Mouse (Mus musculus) forebrain, embryonic 15.5 days (tissue): ENCODE measurements around the gene Abhd16a. TPM values are rescaled to one million over a fixed set of nuclear protein-coding genes. Genes with fewer than 3 reads are reported as not detected.

Experiments used
- ATAC-seq: fragments of 200-750 bp; cut with Nextera tagmentation; replicated peaks from 2 replicates; pipeline ENCODE4 v1.8.0; 2017; ENCODE audit warnings: mild to moderate bottlenecking, moderate TSS enrichment, moderate library complexity
- H3K27ac ChIP-seq: fragments of 300-500 bp; sonication (generic); replicated peaks from 2 replicates; pipeline ENCODE4 v1.5.1; 2015; ENCODE audit warnings: mild to moderate bottlenecking, inconsistent platforms
- H3K27me3 ChIP-seq: fragments of 300-500 bp; sonication (generic); 2 replicates; pipeline ENCODE4 v1.6.1; 2015; ENCODE audit warnings: inconsistent platforms
- H3K36me3 ChIP-seq: fragments of 300-500 bp; sonication (generic); 2 replicates; pipeline ENCODE4 v1.6.1; 2015; ENCODE audit warnings: mild to moderate bottlenecking, inconsistent platforms
- H3K4me1 ChIP-seq: fragments of 300-500 bp; sonication (generic); 2 replicates; pipeline ENCODE4 v1.6.1; 2015; ENCODE audit warnings: inconsistent platforms
- H3K4me2 ChIP-seq: fragments of 300-500 bp; sonication (generic); replicated peaks from 2 replicates; pipeline ENCODE4 v1.6.1; 2015; ENCODE audit warnings: mild to moderate bottlenecking, inconsistent platforms
- H3K4me3 ChIP-seq: fragments of 300-500 bp; sonication (generic); 2 replicates; pipeline ENCODE4 v1.5.1; 2015; ENCODE audit warnings: mild to moderate bottlenecking, inconsistent platforms
- H3K9ac ChIP-seq: fragments of 300-500 bp; sonication (generic); replicated peaks from 2 replicates; pipeline ENCODE4 v1.6.1; 2015; ENCODE audit warnings: mild to moderate bottlenecking, inconsistent platforms
- H3K9me3 ChIP-seq: fragments of 300-500 bp; sonication (generic); 2 replicates; pipeline ENCODE4 v1.6.1; 2016; ENCODE audit warnings: inconsistent platforms
- WGBS: fragments of 180-500 bp; shearing (Covaris S2); methylation state at CpG from one replicate; pipeline ENCODE4 v1.1.7; 2015; ENCODE audit warnings: mixed read lengths; 5-methylcytosine and 5-hydroxymethylcytosine counted together
- polyA plus RNA-seq: library from polyadenylated mRNA; unstranded; fragments of >200 nt; fragmentation: Nextera tagmentation; extraction: Ambion mirVana; gene quantifications from 2 replicates; pipeline ENCODE4 v1.2.1, GENCODE M21; 2015

Abhd16a gene
- polyA plus RNA-seq, 1 experiment from 2014 or later, result 93.2 TPM

- Histone ChIP-seq H3K36me3 (peaks cover 9% of the 10 kb centered on the region; the same call in 1 of the 2 replicates), H3K27ac (no peak overlapping the region), H3K9me3 (no peaks in the 10 kb centered on the region), H3K9ac (no peak overlapping the region), H3K4me3 (no peak overlapping the region), H3K4me1 (peaks cover 33% of the 10 kb centered on the region), H3K27me3 (no peaks in the 10 kb centered on the region), H3K4me2 (no peak overlapping the region)
- no peak for ATAC-seq
- 76% methylated on average over 11 of the region's 11 CpGs for WGBS
Measured at GRCm38 (mm10) chr17:35128996-35129395, 39.9 kb downstream of the Abhd16a start.

GRCm38 (mm10) chr17:35131038-35131437, 42.0 kb downstream of the Abhd16a start:
- WGBS, result 91% methylated on average over 8 of the region's 8 CpGs
- no peak for ATAC-seq

GRCm38 (mm10) chr17:35131500-35132173, 42.6 kb downstream of the Abhd16a start, which contains the start of gene Apom:
TSS of gene Apom (minus strand) at chr17:35132050.
- H3K4me2 ChIP-seq, result no peak within 1 kb of the TSS
- H3K4me3 ChIP-seq, result no peak within 1 kb of the TSS
- WGBS, result 83% methylated on average over 15 of the region's 15 CpGs
- H3K9ac ChIP-seq, result no peak within 1 kb of the TSS
- no peaks in the 10 kb centered on the region for H3K27me3 ChIP-seq
- H3K4me1 ChIP-seq, result peaks cover 26% of the 10 kb centered on the region
- no peaks in the 10 kb centered on the region for H3K9me3 ChIP-seq
- H3K36me3 ChIP-seq, result no peaks in the 10 kb centered on the region
- H3K27ac ChIP-seq, result no peak within 1 kb of the TSS
- ATAC-seq, result no peak

More at GRCm38 (mm10) chr17:35131038-35131437, 42.0 kb downstream of the Abhd16a start:
- H3K9ac ChIP-seq, result no peak overlapping the region
- H3K9me3 ChIP-seq, result no peaks in the 10 kb centered on the region
- no peaks in the 10 kb centered on the region for H3K36me3 ChIP-seq
- no peak overlapping the region for H3K4me3 ChIP-seq
- H3K4me1 ChIP-seq, result peaks cover 26% of the 10 kb centered on the region
- H3K27me3 ChIP-seq, result no peaks in the 10 kb centered on the region
- H3K4me2 ChIP-seq, result no peak overlapping the region
- H3K27ac ChIP-seq, result no peak overlapping the region

GRCm38 (mm10) chr17:35132174-35132560, 43.1 kb downstream of the Abhd16a start:
- no peak overlapping the region for H3K9ac ChIP-seq
- H3K27ac ChIP-seq, result no peak overlapping the region
- no peaks in the 10 kb centered on the region for H3K9me3 ChIP-seq
- H3K4me2 ChIP-seq, result no peak overlapping the region
- no peaks in the 10 kb centered on the region for H3K36me3 ChIP-seq
- H3K4me1 ChIP-seq, result peaks cover 26% of the 10 kb centered on the region
- 71% methylated on average over 3 of the region's 3 CpGs for WGBS
- no peaks in the 10 kb centered on the region for H3K27me3 ChIP-seq
- no peak overlapping the region for H3K4me3 ChIP-seq
- ATAC-seq, result no peak

- Histone ChIP-seq H3K9ac (no peak overlapping the region), H3K4me3 (no peak overlapping the region), H3K4me2 (no peak overlapping the region), H3K9me3 (no peaks in the 10 kb centered on the region), H3K27ac (no peak overlapping the region), H3K27me3 (no peaks in the 10 kb centered on the region), H3K36me3 (peaks cover 4% of the 10 kb centered on the region; the same call in 1 of the 2 replicates), H3K4me1 (peaks cover 30% of the 10 kb centered on the region)
- no peak for ATAC-seq
- WGBS, result 96% methylated on average over 7 of the region's 7 CpGs
Measured at GRCm38 (mm10) chr17:35133517-35133916, 44.5 kb downstream of the Abhd16a start.

GRCm38 (mm10) chr17:35134801-35135590, 45.9 kb downstream of the Abhd16a start, which contains the start of gene Bag6:
TSS of gene Bag6 (plus strand) at chr17:35135178.
- H3K9me3 ChIP-seq, result no peaks in the 10 kb centered on the region
- under 1% methylated on average over 65 of the region's 66 CpGs for WGBS
- H3K27ac ChIP-seq, result peak within 1 kb of the TSS; percentile 95
- peaks cover 32% of the 10 kb centered on the region for H3K4me1 ChIP-seq
- ATAC-seq, result peak; percentile 94
- peak within 1 kb of the TSS; percentile 64 for H3K9ac ChIP-seq
- H3K4me3 ChIP-seq, result peak within 1 kb of the TSS; percentile 72
- H3K27me3 ChIP-seq, result no peaks in the 10 kb centered on the region
- peaks cover 18% of the 10 kb centered on the region for H3K36me3 ChIP-seq
- H3K4me2 ChIP-seq, result peak within 1 kb of the TSS; percentile 79

GRCm38 (mm10) chr17:35135591-35136320, 46.7 kb downstream of the Abhd16a start:
- H3K4me1 ChIP-seq, result peaks cover 32% of the 10 kb centered on the region
- WGBS, result under 1% methylated on average over 43 of the region's 43 CpGs
- H3K27ac ChIP-seq, result peak overlapping the region; percentile 95

GRCm38 (mm10) chr17:35139269-35139668, 50.2 kb downstream of the Abhd16a start:
- 92% methylated on average over 3 of the region's 3 CpGs for WGBS
- H3K9me3 ChIP-seq, result no peaks in the 10 kb centered on the region
- no peak overlapping the region for H3K27ac ChIP-seq
- no peaks in the 10 kb centered on the region for H3K27me3 ChIP-seq
- H3K4me1 ChIP-seq, result peaks cover 28% of the 10 kb centered on the region
- ATAC-seq, result no peak
- no peak overlapping the region for H3K4me3 ChIP-seq
- no peak overlapping the region for H3K4me2 ChIP-seq
- no peak overlapping the region for H3K9ac ChIP-seq
- peaks cover 61% of the 10 kb centered on the region for H3K36me3 ChIP-seq

More at GRCm38 (mm10) chr17:35135591-35136320, 46.7 kb downstream of the Abhd16a start:
- Histone ChIP-seq H3K36me3 (peaks cover 26% of the 10 kb centered on the region), H3K9ac (peak overlapping the region; percentile 64), H3K27me3 (no peaks in the 10 kb centered on the region), H3K4me2 (peak overlapping the region; percentile 79), H3K9me3 (no peaks in the 10 kb centered on the region), H3K4me3 (peak overlapping the region; percentile 72)
- peak; percentile 68 for ATAC-seq

- H3K27ac ChIP-seq, result no peak overlapping the region
- no peak overlapping the region for H3K9ac ChIP-seq
- H3K36me3 ChIP-seq, result peaks cover 74% of the 10 kb centered on the region
- H3K4me3 ChIP-seq, result no peak overlapping the region
- peaks cover 26% of the 10 kb centered on the region for H3K4me1 ChIP-seq
- no peaks in the 10 kb centered on the region for H3K27me3 ChIP-seq
- ATAC-seq, result no peak
- WGBS, result 80% methylated on average over 16 of the region's 16 CpGs
- no peaks in the 10 kb centered on the region for H3K9me3 ChIP-seq
- H3K4me2 ChIP-seq, result no peak overlapping the region
Measured at GRCm38 (mm10) chr17:35140490-35140996, 51.5 kb downstream of the Abhd16a start.

- WGBS, result 90% methylated on average over 6 of the region's 6 CpGs
- no peak overlapping the region for H3K4me2 ChIP-seq
- H3K9ac ChIP-seq, result no peak overlapping the region
- peaks cover 17% of the 10 kb centered on the region for H3K4me1 ChIP-seq
- no peak overlapping the region for H3K4me3 ChIP-seq
- H3K27me3 ChIP-seq, result no peaks in the 10 kb centered on the region
- ATAC-seq, result no peak
- H3K9me3 ChIP-seq, result no peaks in the 10 kb centered on the region
- no peak overlapping the region for H3K27ac ChIP-seq
- peaks cover 88% of the 10 kb centered on the region for H3K36me3 ChIP-seq
Measured at GRCm38 (mm10) chr17:35141971-35142370, 52.9 kb downstream of the Abhd16a start.

GRCm38 (mm10) chr17:35146139-35146538, 57.1 kb downstream of the Abhd16a start:
- ATAC-seq, result no peak
- H3K4me1 ChIP-seq, result no peaks in the 10 kb centered on the region
- H3K27me3 ChIP-seq, result no peaks in the 10 kb centered on the region
- H3K36me3 ChIP-seq, result peaks cover 96% of the 10 kb centered on the region
- H3K4me3 ChIP-seq, result no peak overlapping the region
- no peak overlapping the region for H3K4me2 ChIP-seq
- 85% methylated on average over 5 of the region's 5 CpGs for WGBS
- no peaks in the 10 kb centered on the region for H3K9me3 ChIP-seq
- no peak overlapping the region for H3K27ac ChIP-seq
- no peak overlapping the region for H3K9ac ChIP-seq
